Mouse (Mus musculus): Measurements from ENCODE around the gene Sox11.

DNA sequence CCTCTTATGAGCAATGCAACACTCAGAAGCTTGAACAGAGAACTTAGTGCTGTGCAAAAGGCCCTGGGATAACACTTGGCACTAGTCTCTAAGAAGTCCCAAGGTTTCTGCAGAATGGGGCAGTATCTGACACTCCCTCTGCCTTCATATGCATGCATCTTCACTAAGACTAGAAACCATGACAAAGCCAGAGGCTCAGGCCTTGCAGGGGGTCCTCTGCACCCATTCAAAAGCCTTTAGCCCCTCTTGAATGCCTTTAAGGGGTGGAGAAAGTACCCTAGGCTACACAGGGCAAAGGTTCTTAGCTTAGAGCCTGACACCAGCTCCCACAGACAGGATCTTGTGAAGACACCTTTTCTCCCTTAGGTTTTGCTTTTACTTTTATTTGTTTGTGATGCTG, 21.7 kb downstream of the Sox11 start:
- no peak for TF ChIP-seq CTCF (IDR thresholded peaks at IDR 0.05; ENCODE audit: low read depth, low read length)
- TF ChIP-seq POLR2A (IDR thresholded peaks at IDR 0.05; ENCODE audit: insufficient read depth, low read length) = no peak
- TF ChIP-seq EP300 (IDR thresholded peaks at IDR 0.05; ENCODE audit: insufficient read depth, low read depth, low read length) = peak; percentile 83

All from ES-Bruce4 (cell line).